Mouse (Mus musculus) heart, postnatal 0 days (tissue): Measurements from ENCODE around the gene Tram2.

Source experiments
- CTCF ChIP-seq: IDR thresholded peaks from 2 replicates; pipeline ENCODE4 v1.5.1; 2016; ENCODE audit warnings: antibody characterized with exemption, control low read depth, low read depth
- EP300 ChIP-seq: IDR thresholded peaks from 2 replicates; pipeline ENCODE4 v1.6.1; 2016; ENCODE audit warnings: antibody characterized with exemption, low read depth

DNA sequence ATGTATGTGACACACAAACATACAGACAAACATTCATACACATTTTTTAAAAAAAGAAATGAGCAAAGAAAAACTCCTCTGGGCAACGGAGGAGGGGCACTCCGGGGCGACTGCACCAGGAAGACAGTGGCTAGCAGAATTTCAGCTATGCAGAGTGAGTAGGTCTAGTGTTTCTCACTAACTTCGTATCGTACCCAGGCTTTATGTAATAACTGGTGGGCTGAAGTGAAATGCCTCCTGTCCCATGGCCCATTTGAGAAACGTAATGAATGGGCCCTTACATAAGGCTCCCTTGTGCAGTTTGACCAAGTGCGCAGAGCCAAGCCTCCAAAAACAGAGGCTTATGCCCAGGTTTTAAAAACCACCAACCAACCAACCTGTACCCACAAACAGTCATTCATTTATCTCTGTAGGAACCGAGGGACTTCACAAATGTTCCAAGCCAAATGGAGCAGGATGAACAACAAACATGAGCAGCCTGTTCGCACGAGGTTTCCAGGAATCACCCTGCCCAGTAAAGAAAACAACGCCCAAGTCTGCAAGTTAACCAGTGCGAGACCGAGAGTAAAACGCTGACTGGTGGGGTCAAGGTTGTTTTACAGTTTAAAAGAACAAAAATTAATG, 45.8 kb upstream of the Tram2 start:
- TF ChIP-seq CTCF, result no peak
- no peak for TF ChIP-seq EP300
